Mouse (Mus musculus) spleen, postnatal 36 days (tissue): ENCODE measurements at regions not wholly inside any gene's neighbourhood (a gene's known extent, or its start where the extent isn't known, plus 50 kb on each side); places are given as distances from the start of the nearest gene placed in this dataset.

Source experiments
- DNase-seq, 2 experiments: peaks; one replicate each; pipeline ENCODE4 v3.0.0; 2022; ENCODE audit warnings: low spot score in 2 of 2, mixed read lengths in 1 of 2

GRCm38 (mm10) chr7:136083571-136084342 is 367.6 kb upstream of the Mki67 start:
- no peak for DNase-seq

GRCm38 (mm10) chr7:136088785-136089184 is 372.6 kb upstream of the Mki67 start:
- DNase-seq: no peak

- DNase-seq: no peak
Observed at GRCm38 (mm10) chr7:136094681-136095360, 378.7 kb upstream of the Mki67 start.

GRCm38 (mm10) chr7:136104021-136104420 is 387.9 kb upstream of the Mki67 start:
- DNase-seq: no peak

- no peak for DNase-seq
Observed at GRCm38 (mm10) chr7:136112163-136112562, 396.0 kb upstream of the Mki67 start.

GRCm38 (mm10) chr7:136120930-136121329 is 404.8 kb upstream of the Mki67 start:
- DNase-seq: no peak

- no peak for DNase-seq
Observed at GRCm38 (mm10) chr7:136121406-136121805, 405.2 kb upstream of the Mki67 start.

GRCm38 (mm10) chr7:136124786-136125185 is 408.6 kb upstream of the Mki67 start:
- DNase-seq: no peak

- DNase-seq: no peak
Observed at GRCm38 (mm10) chr7:136126393-136126792, 410.2 kb upstream of the Mki67 start.

GRCm38 (mm10) chr7:136127576-136127975 is 411.4 kb upstream of the Mki67 start:
- DNase-seq: no peak

- DNase-seq: no peak
Observed at GRCm38 (mm10) chr7:136129721-136130123, 413.6 kb upstream of the Mki67 start.

- DNase-seq: no peak
Observed at GRCm38 (mm10) chr7:136130666-136131239, 414.6 kb upstream of the Mki67 start.

- no peak for DNase-seq
Observed at GRCm38 (mm10) chr7:136132976-136133375, 416.8 kb upstream of the Mki67 start.

GRCm38 (mm10) chr7:136136666-136137065 is 420.5 kb upstream of the Mki67 start:
- no peak for DNase-seq

GRCm38 (mm10) chr7:136137341-136137740 is 421.2 kb upstream of the Mki67 start:
- no peak for DNase-seq

- DNase-seq: no peak
Observed at GRCm38 (mm10) chr7:136137831-136138602, 421.9 kb upstream of the Mki67 start.

- no peak for DNase-seq
Observed at GRCm38 (mm10) chr7:136142832-136143231, 426.7 kb upstream of the Mki67 start.

GRCm38 (mm10) chr7:136150196-136150595 is 434.0 kb upstream of the Mki67 start:
- no peak for DNase-seq

- no peak for DNase-seq
Observed at GRCm38 (mm10) chr7:136151301-136151930, 435.3 kb upstream of the Mki67 start.

GRCm38 (mm10) chr7:136152470-136152869 is 436.3 kb upstream of the Mki67 start:
- peak in 1 of 2 experiments; percentile 3 for DNase-seq

- no peak for DNase-seq
Observed at GRCm38 (mm10) chr7:136153621-136154020, 437.5 kb upstream of the Mki67 start.

GRCm38 (mm10) chr7:136159136-136159535 is 443.0 kb upstream of the Mki67 start:
- no peak for DNase-seq
